Mouse (Mus musculus) megakaryocyte progenitor cell, adult 5-6 weeks (primary cell): Measurements from ENCODE around the gene Traf5. TPM values are rescaled to one million over a fixed set of nuclear protein-coding genes. Genes with fewer than 3 reads are reported as not detected.
A peak's percentile ranks its signal among the peaks of the same experiment; 100 is the strongest.

Experiments
- ATAC-seq: replicated peaks from 2 replicates; pipeline ENCODE4 v1.8.0; 2016; ENCODE audit warnings: mild to moderate bottlenecking, moderate TSS enrichment, inconsistent platforms; ENCODE audit not compliant: poor library complexity
- total RNA-seq, 2 experiments: library from RNA; stranded (forward) in 1 of 2; stranded (reverse) in 1 of 2; fragments of 157-497, 149-512 nt in 1 of 2; fragments of 200-1000 nt in 1 of 2; gene quantifications; 2 replicates each; pipeline versions ENCODE4 v1.2.3 to v1.2.4; 2015 to 2017

Gene Traf5
- total RNA-seq (2015) (4.1 and 4.5 TPM in 2 replicates), total RNA-seq (2017) (2.7 and 2.8 TPM in 2 replicates)

GRCm38 (mm10) chr1:192091806-192092772 lies at the start of gene Traf5:
Gene Traf5 (minus strand): TSS chr1:192092559.
- peak; percentile 84 for ATAC-seq

DNA sequence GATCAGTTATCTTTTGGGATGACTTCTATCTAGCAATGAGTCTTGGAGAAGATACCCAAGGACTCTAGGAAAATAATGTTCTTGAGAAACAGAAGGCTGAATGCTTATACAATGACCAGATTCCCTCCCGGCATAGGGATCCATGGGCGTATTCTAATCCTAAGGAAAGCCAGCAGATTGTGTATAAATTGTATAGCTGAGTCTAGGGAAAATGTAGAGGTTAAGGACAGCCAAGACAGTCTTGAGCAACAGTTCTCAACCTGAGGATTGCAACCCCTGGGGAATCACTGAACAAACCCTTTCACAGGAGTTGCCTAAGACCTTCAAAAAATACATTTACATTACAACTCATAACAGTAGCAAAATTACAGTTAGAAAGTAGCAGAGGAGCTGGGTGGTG lies 48.0 kb upstream of the Traf5 start:
- ATAC-seq = no peak

DNA sequence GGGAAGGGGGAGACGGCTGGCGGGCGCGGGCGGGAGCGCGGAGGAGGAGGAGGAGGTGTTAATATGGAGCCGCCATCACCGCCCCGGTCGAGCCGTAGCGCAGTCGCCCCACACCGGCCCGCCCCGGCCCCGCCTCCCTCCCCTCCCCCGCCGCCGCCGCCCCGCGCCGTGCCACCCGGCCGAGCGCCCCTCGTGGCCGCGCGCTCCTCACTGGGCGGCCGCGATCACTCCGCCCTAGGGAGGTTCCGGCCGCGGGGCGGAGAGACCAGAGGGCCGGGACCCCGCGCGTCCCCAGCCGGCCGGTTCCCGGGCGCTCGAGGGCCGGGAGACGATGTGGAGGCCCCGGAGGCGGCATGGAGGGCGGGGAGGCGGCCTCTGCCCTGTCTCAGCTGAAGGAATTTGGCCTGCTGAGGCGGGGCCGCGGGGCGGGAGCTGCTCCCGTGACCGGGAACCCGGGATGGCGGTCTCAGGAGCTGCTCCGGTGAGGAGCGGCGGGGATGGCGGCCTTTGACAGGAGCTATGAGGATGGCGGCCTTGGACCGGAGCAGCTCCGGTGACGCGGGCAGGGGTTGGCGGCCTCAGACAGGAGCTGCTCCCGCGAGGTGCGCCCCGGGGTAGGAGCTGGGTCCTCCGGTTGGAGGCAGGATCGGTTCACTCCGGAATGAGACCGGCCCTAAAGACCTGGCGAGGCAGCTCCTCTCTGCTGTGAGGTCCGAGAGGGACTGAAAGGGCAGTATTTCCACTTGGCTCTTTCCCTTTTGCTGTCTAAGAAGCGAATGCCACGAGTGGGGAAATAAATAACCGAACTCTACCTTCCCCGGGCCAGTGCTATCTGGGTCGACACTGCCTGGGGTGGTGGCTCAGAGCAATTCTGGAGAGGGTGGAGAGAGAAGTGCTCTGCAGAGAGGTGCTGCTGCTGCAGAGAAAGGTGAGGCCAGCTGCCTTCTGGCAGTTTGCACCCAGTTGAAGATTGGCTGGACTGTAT lies 45.9 kb upstream of the Traf5 start, which contains the start of gene Rcor3:
Gene Rcor3 (minus strand): TSS at position 137 of the 985 bp plus-strand sequence.
- ATAC-seq = peak; percentile 45

DNA sequence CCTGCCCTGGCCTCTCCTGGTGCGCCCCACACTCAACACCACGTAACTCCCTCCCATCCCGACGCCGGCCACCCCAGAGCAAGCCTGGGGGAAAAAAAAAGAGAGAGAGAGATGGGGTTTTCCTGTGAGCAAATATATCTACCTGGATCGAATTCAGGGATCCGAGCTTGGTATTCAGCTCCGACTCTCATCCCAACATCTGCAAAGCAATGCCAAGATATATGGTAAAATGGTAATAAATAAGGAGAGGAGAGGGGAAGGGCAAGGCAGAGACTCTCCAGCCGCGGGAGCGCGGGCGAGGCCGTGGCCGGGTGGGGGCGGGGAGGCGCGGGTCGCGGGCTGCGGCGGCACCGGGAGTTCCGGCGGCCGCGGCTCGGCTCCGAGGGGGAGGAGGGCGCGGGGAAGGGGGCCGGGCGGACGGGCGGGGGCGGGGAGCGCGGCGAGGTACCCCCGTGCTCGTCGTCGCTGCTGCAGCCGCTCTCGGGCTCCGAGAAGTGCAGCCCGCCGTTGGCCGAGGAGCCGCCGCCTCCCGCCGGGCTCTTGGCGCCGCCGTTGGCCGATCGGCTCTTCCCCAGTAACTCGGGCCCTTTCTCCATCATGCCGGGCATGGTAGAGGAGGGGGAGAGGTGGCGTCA lies 45.0 kb upstream of the Traf5 start:
- ATAC-seq = no peak

- ATAC-seq = peak; percentile 66
Measured at GRCm38 (mm10) chr1:192136561-192137290, 44.4 kb upstream of the Traf5 start.

DNA sequence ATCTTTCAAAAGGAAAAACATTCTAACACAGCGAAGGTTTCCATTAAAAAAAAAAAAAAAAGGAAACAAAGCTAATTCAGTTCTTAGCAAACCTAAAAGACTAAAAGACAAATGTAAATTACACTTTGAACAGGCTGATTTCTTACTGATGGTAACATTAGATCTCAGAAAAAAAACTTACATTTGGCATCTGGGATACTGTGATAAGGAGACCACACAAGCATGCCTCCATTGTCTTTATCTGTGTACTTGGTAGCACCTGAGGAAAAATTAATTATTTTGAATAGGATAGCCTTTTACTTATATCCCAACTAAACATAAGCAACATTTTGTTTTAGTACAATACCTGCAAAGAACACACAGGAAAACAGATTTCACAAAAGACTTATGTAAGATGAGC lies 37.8 kb upstream of the Traf5 start:
- peak; percentile 67 for ATAC-seq

GRCm38 (mm10) chr1:192128343-192128742 lies 36.0 kb upstream of the Traf5 start:
- ATAC-seq = peak; percentile 67

GRCm38 (mm10) chr1:192125761-192126160 lies 33.4 kb upstream of the Traf5 start:
- no peak for ATAC-seq

GRCm38 (mm10) chr1:192116262-192116661 lies 23.9 kb upstream of the Traf5 start:
- no peak for ATAC-seq

- ATAC-seq = peak; percentile 65; the same call in 1 of the 2 replicates
Measured at GRCm38 (mm10) chr1:192115378-192115777, 23.0 kb upstream of the Traf5 start.

DNA sequence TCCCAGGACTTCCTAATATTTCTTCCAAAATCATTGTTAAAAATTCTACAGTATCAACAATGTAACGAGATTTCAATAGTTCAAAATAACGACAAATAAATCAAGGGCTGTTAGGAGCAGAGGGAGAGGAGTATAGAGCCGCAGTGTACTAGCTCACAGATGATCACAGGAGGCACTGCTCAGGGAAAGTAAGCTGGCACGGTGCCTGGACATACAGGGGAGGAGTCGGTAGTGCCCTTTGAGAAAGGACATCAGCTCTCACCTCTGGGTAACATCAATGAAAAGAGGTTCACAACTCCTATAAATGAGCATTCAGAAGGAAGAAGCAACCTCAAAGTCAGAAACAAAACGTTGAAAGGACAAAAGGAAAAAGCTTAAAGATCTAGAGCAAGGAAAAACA lies 16.8 kb upstream of the Traf5 start:
- ATAC-seq = peak; percentile 51; the same call in 1 of the 2 replicates

DNA sequence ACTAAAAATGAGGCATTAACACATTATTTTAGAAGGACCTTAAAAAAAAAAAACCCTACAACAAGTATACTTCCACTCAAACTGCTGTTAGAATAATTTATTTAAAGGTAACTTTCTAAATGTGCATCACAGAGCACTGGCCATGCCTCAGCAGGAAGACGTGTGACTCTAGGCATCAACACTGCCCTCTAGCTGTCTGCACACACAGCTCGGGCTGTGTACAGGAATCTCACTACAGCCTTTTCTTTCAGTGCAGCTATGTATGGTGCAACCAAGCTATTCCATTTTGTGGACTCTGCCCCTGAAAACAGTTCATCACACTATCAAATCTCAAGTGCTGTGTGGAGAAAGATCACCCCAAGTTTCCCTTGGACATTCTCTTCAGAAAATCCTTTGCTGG lies 15.0 kb upstream of the Traf5 start:
- peak; percentile 96 for ATAC-seq

- ATAC-seq = no peak
Measured at GRCm38 (mm10) chr1:192105902-192106389, 13.6 kb upstream of the Traf5 start.

DNA sequence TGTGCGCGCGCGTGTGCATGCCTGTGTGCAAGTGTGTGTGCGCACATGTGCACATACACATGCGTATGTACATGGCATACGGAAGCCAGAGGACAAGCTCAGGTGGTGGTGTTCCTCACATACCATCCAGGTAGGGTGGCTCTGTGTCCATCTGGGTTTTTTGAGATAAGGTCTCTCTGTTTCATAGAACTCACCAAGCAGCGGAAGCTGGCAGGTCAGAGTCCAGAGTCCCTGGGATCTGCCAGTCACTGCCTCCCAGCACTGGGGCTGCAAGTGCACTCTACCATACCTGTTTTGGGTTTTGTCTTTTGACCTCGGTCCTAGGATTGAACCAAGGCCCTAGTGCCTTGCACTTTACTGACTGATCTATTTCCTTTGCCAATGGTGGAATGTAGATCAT lies 11.7 kb upstream of the Traf5 start:
- no peak for ATAC-seq

GRCm38 (mm10) chr1:192103176-192103575 lies 10.8 kb upstream of the Traf5 start:
- ATAC-seq = no peak

DNA sequence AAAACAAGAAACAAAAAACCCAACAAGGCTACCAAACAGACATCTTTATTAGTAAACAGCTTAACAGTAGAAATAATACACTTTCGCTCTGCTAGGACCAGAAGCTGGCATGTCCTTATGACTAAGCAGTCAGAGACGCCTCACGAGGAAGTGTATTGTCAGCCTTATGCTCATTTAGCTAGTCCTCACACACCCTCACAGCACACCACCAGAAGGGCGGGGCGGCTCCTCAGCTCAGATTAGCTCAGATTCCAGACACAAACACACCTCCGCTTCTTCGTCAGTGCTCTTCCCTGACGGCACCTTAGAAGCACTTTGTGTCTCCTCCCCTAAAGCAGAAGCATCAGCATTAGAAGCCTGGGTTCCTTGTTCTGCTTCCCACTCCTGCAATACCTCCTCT lies 9.0 kb upstream of the Traf5 start:
- peak; percentile 42; the same call in 1 of the 2 replicates for ATAC-seq

DNA sequence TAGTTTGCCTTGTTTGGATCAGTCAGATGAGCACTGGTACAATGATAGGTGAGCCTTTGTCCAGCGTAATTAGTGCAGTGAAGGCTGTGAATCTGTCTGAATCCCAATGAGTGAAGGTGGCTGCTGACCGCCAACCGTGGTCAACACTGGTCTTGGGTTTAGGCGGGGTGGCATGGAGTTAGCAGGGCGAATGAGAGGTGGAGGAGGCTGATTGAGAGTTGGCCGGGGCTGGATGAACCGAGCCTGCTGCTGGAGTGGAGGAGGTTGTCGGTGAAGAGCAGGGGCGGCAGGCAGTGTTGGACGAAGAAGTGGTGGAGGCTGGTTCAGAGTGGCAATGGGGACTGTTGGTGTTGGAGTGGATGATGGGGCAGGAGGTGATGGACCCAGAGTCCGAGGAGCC lies 8.4 kb upstream of the Traf5 start:
- no peak for ATAC-seq

GRCm38 (mm10) chr1:192095626-192096025 lies 3.3 kb upstream of the Traf5 start:
- ATAC-seq = no peak

DNA sequence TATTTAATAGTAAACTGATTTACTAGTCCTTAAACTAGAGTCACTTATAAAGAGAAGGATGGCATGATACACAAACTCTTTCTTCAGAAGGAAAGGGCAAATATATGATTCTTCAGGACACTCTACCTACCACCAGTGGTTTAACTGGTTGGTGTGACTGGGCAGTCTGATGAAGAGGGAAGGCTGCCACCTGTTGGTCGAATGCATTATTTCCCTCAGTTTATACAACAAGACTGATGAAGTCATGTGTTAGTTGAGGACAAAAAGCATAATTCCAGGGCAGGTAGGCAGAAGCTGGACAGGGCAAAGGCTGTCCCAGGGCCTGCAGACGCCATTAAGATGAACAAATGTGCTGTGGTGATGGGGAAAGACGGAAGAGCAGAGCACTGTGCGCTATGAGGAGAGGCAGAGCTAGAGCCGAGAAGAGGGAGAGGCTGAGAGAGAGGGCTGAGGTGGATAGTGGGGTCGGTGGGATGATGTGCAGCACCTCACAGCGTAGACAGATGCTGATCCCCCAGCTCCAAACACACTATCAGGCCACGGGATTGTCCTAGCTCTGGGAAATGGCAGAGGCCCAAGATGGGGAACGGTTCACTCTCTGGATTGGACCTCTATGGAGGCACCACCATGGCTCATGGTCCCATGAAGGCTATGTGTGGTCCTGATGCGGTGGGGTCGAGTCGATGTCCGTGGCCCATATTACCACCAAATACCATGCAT lies 2.3 kb upstream of the Traf5 start:
- peak; percentile 53 for ATAC-seq
